Mouse (Mus musculus): Measurements from ENCODE around the gene S100a7a.

DNA sequence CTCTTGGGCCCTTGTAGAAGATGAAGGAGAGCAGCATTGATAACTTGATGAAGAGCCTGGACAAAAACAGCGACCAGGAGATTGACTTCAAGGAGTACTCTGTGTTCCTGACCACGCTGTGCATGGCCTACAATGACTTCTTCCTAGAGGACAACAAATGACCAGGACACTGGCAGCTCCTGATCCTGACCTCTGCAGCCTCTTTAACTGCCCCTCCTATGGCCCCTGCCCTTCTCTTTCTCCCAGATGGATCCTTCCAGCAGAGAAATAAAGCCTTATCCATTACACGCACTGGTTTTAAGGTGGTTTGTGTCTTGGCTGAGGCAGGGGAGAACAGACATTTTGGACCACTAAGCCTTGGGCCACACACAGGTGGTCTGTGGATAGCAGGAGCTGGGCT lies 42.3 kb upstream of the S100a7a start:
- TF ChIP-seq MAX (IDR thresholded peaks at IDR 0.05; ENCODE audit: low read length) (no peak), CTCF (IDR thresholded peaks at IDR 0.05 in 2 of 3, conservative IDR thresholded peaks at IDR 0.05 in 1 of 3; ENCODE audit: control insufficient read depth in 1 of 3, insufficient read depth in 1 of 3, low read depth in 2 of 3, low read length in 3 of 3, poor library complexity in 1 of 3, severe bottlenecking in 1 of 3) (no peak), EP300 (IDR thresholded peaks at IDR 0.05; ENCODE audit: low read depth in 1 of 2, low read length in 2 of 2) (no peak), MAZ (IDR thresholded peaks at IDR 0.05; ENCODE audit: low read depth, low read length) (no peak), GATA1 (IDR thresholded peaks at IDR 0.05; ENCODE audit: low read depth, low read length) (no peak), USF1 (IDR thresholded peaks at IDR 0.05; ENCODE audit: low read depth, low read length) (no peak), ZNF384 (IDR thresholded peaks at IDR 0.05; ENCODE audit: low read depth, low read length) (no peak), POLR2A (IDR thresholded peaks at IDR 0.05; ENCODE audit: control insufficient read depth in 1 of 2, insufficient read depth in 1 of 2, low read depth in 1 of 2, low read length in 2 of 2, poor library complexity in 1 of 2) (no peak), MAFK (IDR thresholded peaks at IDR 0.05; ENCODE audit: borderline replicate concordance, low read depth, low read length) (no peak), GABPA (IDR thresholded peaks at IDR 0.05; ENCODE audit: low read depth, low read length) (no peak), ELF1 (IDR thresholded peaks at IDR 0.05; ENCODE audit: low read depth, low read length) (no peak), ZC3H11A (IDR thresholded peaks at IDR 0.05; ENCODE audit: low read depth, low read length) (no peak), E2F4 (IDR thresholded peaks at IDR 0.05; ENCODE audit: borderline replicate concordance, low read depth, low read length) (no peak), JUND (IDR thresholded peaks at IDR 0.05; ENCODE audit: low read depth, low read length) (no peak)

All from MEL (cell line).